Mouse (Mus musculus) hindbrain, postnatal 0 days (tissue): ENCODE results near the gene Hsf4. TPM values are rescaled to one million over a fixed set of nuclear protein-coding genes. Genes with fewer than 3 reads are reported as not detected.

Experiments
- ATAC-seq: fragments of 200-750 bp; cut with Nextera tagmentation; 2 replicates; pipeline ENCODE4 v1.8.0; 2017; ENCODE audit warnings: mild to moderate bottlenecking, moderate TSS enrichment, moderate library complexity
- DNase-seq: peaks from one replicate; pipeline ENCODE4 v3.0.0-alpha.2; 2015; ENCODE audit warnings: low spot score
- H3K27ac ChIP-seq: fragments of 300-500 bp; sonication (generic); 2 replicates; pipeline ENCODE4 v1.5.1; 2014; ENCODE audit warnings: mild to moderate bottlenecking
- H3K27me3 ChIP-seq: fragments of 300-500 bp; sonication (generic); 2 replicates; pipeline ENCODE4 v1.6.1; 2014; ENCODE audit warnings: low read length, mixed read lengths; ENCODE audit not compliant: insufficient read depth
- H3K36me3 ChIP-seq: fragments of 300-500 bp; sonication (generic); 2 replicates; pipeline ENCODE4 v1.6.1; 2014; ENCODE audit warnings: low read length, mixed read lengths; ENCODE audit not compliant: insufficient read depth
- H3K4me1 ChIP-seq: fragments of 300-500 bp; sonication (generic); 2 replicates; pipeline ENCODE4 v1.6.1; 2014; ENCODE audit warnings: antibody characterized with exemption, low read length, mixed read lengths; ENCODE audit not compliant: insufficient read depth
- H3K4me2 ChIP-seq: fragments of 300-500 bp; sonication (generic); 2 replicates; pipeline ENCODE4 v1.6.1; 2014; ENCODE audit warnings: low read depth, mild to moderate bottlenecking, low read length, moderate library complexity, mixed read lengths
- H3K4me3 ChIP-seq: fragments of 300-500 bp; sonication (generic); 2 replicates; pipeline ENCODE4 v1.5.1; 2014; ENCODE audit warnings: low read length
- H3K9ac ChIP-seq: fragments of 300-500 bp; sonication (generic); replicated peaks from 2 replicates; pipeline ENCODE4 v1.6.1; 2014; ENCODE audit warnings: mild to moderate bottlenecking, low read length, moderate library complexity, mixed read lengths
- H3K9me3 ChIP-seq: fragments of 300-500 bp; sonication (generic); 2 replicates; pipeline ENCODE4 v1.6.1; 2016; ENCODE audit warnings: low read length, mixed read lengths
- CTCF ChIP-seq: IDR thresholded peaks from 2 replicates; pipeline ENCODE4 v1.5.1; 2016; ENCODE audit warnings: antibody characterized with exemption, control low read depth, low read depth
- WGBS: fragments of 180-500 bp; shearing (Covaris S2); extraction: QIAGEN DNeasy Blood & Tissue Kit; methylation state at CpG from one replicate; pipeline ENCODE4 v1.1.7; 2014; 5-methylcytosine and 5-hydroxymethylcytosine counted together
- polyA plus RNA-seq: library from polyadenylated mRNA; unstranded; fragments of >200 nt; fragmentation: Nextera tagmentation; extraction: Ambion mirVana; gene quantifications from 2 replicates; pipeline ENCODE4 v1.2.1, GENCODE M21; 2015
- total RNA-seq: library from RNA; depleted of rRNA; stranded (reverse); fragments of >200 nt; gene quantifications from 2 replicates; pipeline ENCODE4 v1.2.3, GENCODE M21; 2014

Gene Hsf4
- total and polyA plus RNA-seq, 2 experiments from 2014 or later: 0.63 to 1.4 TPM

- Histone ChIP-seq H3K9ac (no peak overlapping the region), H3K27ac (no peak overlapping the region), H3K4me2 (peak overlapping the region; percentile 93), H3K4me3 (peak overlapping the region; percentile 64), H3K4me1 (peaks cover 13% of the 10 kb centered on the region), H3K9me3 (no peaks in the 10 kb centered on the region), H3K36me3 (no peaks in the 10 kb centered on the region), H3K27me3 (peaks cover 27% of the 10 kb centered on the region)
- no peak for DNase-seq
- 9% methylated on average over 10 of the region's 10 CpGs for WGBS
- no peak for ATAC-seq
- no peak for TF ChIP-seq CTCF
Observed at GRCm38 (mm10) chr8:105265128-105265527, 4.5 kb upstream of the Hsf4 start.

DNA sequence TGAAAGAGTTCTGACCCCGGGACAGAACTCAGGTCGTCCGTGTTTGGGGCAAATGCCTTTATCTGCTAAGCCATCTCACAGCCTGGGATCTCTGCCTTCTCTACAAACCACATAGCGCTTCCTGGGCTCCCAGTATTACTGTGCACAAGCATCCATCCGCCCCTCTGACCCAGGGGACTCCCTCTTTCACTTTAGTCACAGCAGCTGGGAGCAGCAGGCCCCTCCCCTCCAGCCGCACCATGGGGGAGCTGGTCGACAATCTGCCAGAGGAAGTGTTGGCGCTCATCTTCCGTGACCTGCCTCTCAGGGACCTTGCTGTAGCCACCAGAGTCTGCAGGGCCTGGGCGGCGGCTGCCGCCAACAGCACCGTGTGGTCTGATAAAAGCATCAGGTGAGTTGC lies 2.8 kb upstream of the Hsf4 start:
- peaks cover 17% of the 10 kb centered on the region for H3K4me1 ChIP-seq
- H3K27me3 ChIP-seq: peaks cover 34% of the 10 kb centered on the region
- 18% methylated on average over 13 of the region's 13 CpGs for WGBS
- DNase-seq (no peak), ATAC-seq (no peak)
- no peaks in the 10 kb centered on the region for H3K36me3 ChIP-seq
- no peak overlapping the region for H3K4me2 ChIP-seq
- H3K9ac ChIP-seq: no peak overlapping the region
- H3K27ac ChIP-seq: no peak overlapping the region
- H3K9me3 ChIP-seq: no peaks in the 10 kb centered on the region
- no peak for TF ChIP-seq CTCF
- no peak overlapping the region for H3K4me3 ChIP-seq

DNA sequence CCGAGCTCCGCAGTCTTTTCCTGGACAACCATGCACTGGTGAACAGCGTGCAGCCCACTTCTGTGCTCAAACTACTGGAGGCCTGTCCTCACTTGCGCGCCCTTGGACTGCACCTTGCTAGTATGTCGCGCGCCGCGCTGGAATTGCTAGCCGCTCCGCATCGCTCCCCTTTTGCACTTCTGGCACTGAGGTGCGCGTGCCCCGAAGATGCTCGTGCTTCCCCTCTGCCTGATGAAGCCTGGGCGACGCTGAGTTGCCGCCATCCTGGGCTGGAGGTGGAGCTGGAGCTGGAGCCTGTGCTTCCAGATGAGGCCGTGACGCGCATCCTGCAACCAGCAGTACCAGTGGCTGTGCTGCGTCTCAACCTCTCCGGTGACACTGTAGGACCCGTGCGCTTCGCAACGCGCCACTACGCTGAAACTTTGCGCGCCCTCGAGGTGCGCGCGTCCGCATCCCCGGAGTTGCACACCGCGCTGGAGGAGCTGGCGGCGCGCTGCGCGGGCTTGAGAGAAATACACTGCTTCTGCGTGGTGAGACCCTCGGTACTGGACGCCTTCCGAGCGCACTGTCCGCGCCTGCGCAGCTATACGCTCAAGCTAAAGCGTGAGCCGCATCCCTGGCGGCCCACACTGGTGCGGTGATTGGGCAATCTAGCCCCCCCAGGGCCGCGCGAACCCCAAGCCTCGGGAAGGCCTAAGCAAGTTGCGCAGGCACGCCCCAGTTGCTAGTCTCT lies 1.1 kb upstream of the Hsf4 start:
- Histone ChIP-seq H3K4me3 (peak overlapping the region; percentile 46), H3K4me2 (peak overlapping the region; percentile 85), H3K9ac (peak overlapping the region; percentile 54), H3K27ac (peak overlapping the region; percentile 41; the same call in 1 of the 2 replicates), H3K4me1 (peaks cover 17% of the 10 kb centered on the region), H3K9me3 (no peaks in the 10 kb centered on the region), H3K27me3 (peaks cover 45% of the 10 kb centered on the region), H3K36me3 (no peaks in the 10 kb centered on the region)
- WGBS: under 1% methylated on average over 53 of the region's 65 CpGs
- ATAC-seq: peak; percentile 90
- TF ChIP-seq CTCF: peak; percentile 13; the same call in 1 of the 2 replicates
- peak; percentile 97 for DNase-seq

DNA sequence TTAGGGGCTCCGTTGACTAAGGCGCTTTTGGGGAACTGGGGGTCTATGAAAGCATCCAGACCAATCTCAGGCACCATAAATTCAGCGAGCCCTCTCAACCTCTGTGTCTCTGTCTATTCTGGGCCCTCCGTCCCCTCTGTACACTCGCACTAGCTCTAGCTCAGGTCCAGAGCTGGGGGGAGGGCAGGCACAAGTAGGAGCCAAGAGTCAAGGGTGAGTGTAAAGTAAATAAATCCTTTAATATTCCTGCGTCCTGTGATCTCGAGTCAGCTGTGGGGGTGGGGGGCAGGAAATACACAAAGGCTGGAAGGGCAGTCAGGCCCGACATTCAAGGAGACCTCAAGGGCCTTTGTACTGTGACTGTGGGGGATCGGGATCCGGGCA lies 534 bp upstream of the Hsf4 start:
- peak; percentile 16; the same call in 1 of the 2 replicates for ATAC-seq
- Histone ChIP-seq H3K36me3 (no peaks in the 10 kb centered on the region), H3K9ac (peak overlapping the region; percentile 54), H3K4me1 (peaks cover 17% of the 10 kb centered on the region), H3K27me3 (peaks cover 45% of the 10 kb centered on the region), H3K9me3 (no peaks in the 10 kb centered on the region), H3K4me2 (peak overlapping the region; percentile 85), H3K4me3 (peak overlapping the region; percentile 46), H3K27ac (peak overlapping the region; percentile 41; the same call in 1 of the 2 replicates)
- under 1% methylated on average over 10 of the region's 10 CpGs for WGBS
- TF ChIP-seq CTCF: no peak
- no peak for DNase-seq

- H3K4me3 ChIP-seq: peak overlapping the region; percentile 46
- ATAC-seq: no peak
- TF ChIP-seq CTCF: no peak
- DNase-seq: no peak
- peaks cover 45% of the 10 kb centered on the region for H3K27me3 ChIP-seq
- H3K9me3 ChIP-seq: no peaks in the 10 kb centered on the region
- peak overlapping the region; percentile 85 for H3K4me2 ChIP-seq
- no peak overlapping the region for H3K27ac ChIP-seq
- 6% methylated on average over 39 of the region's 39 CpGs for WGBS
- H3K9ac ChIP-seq: 0 out of 2 replicates have a peak overlapping the region, but pooled peaks have one; percentile 54
- peaks cover 17% of the 10 kb centered on the region for H3K4me1 ChIP-seq
- no peaks in the 10 kb centered on the region for H3K36me3 ChIP-seq
Observed at GRCm38 (mm10) chr8:105270101-105270915, 707 bp downstream of the Hsf4 start.

- Histone ChIP-seq H3K9me3 (no peaks in the 10 kb centered on the region), H3K4me3 (no peak overlapping the region), H3K4me1 (peaks cover 17% of the 10 kb centered on the region), H3K36me3 (no peaks in the 10 kb centered on the region), H3K27ac (no peak overlapping the region), H3K4me2 (peak overlapping the region; percentile 85; the same call in 1 of the 2 replicates), H3K27me3 (peaks cover 45% of the 10 kb centered on the region), H3K9ac (no peak overlapping the region)
- DNase-seq: no peak
- peak; percentile 8; the same call in 1 of the 2 replicates for TF ChIP-seq CTCF
- no peak for ATAC-seq
- 6% methylated on average over 11 of the region's 11 CpGs for WGBS
Observed at GRCm38 (mm10) chr8:105270916-105271186, 1.2 kb downstream of the Hsf4 start.
